Mouse (Mus musculus): Measurements from ENCODE around the gene Fpgs.

- no peak for TF ChIP-seq CTCF (IDR thresholded peaks at IDR 0.05)
- TF ChIP-seq POLR2A (IDR thresholded peaks at IDR 0.05; ENCODE audit: insufficient read depth, low read depth, low read length): no peak; the same call in none of the 2 replicates
Observed at GRCm38 (mm10) chr2:32647366-32647765, 56.6 kb downstream of the Fpgs start.

Measured in heart, adult 2 months (tissue).